Mouse (Mus musculus) neutrophil, adult 5-6 weeks (primary cell): ENCODE measurements around the gene Ndufv3. TPM values are rescaled to one million over a fixed set of nuclear protein-coding genes. Genes with fewer than 3 reads are reported as not detected.
"Not testable (repeated sequence)": the region's sequence is repeated elsewhere in the genome, so short reads cannot be mapped to it uniquely, and the experiment has no call there.

ENCODE experiments used
- ATAC-seq: fragments of 151-379, 151-347 bp; 2 replicates; pipeline ENCODE4 v1.8.0; 2017; ENCODE audit warnings: mild to moderate bottlenecking, moderate TSS enrichment; ENCODE audit not compliant: insufficient number of reproducible peaks, poor library complexity, low FRiP score, severe bottlenecking; ENCODE audit errors: extremely low read depth
- total RNA-seq: library from RNA; stranded (forward); fragments of 200-1000 nt; gene quantifications from 2 replicates; pipeline ENCODE4 v1.2.3, GENCODE M21; 2017

Gene Ndufv3
- total RNA-seq, 1 experiment from 2014 or later, result 76.3 TPM

DNA sequence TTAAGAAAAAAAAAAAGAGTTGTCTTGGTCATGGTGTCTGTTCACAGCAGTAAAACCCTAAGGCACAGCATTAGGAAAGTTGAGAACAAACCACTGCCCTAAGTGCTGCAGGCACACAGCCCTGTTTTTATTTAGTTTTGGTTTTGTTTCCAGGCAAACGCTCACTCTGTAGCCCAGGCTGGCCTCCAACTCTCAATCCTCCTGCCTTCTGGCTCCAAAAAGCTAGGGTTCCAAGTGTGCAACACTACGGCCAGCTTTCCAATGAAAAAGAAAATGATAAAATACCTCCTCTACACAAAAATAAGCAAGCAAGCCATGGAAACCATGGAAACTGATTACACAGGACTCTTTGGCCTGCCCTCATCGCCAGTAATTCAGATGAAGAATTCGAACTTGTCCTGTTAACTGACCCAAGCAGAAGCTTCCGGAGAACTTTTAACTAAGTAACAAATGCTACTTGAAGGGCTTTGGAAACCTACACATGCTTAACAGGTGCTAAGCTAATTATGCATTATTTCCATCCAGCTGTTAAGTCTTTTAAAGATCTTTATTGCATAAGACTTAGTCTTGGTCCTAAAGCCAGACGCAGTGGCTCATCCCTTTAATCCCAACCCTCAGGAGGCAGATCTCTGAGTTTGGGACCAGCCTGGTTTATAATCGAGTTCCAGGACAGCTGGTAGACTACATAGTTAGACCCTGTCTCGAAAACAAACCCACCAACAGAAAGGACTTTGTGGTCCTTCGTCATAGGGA, 26.7 kb downstream of the Ndufv3 start:
- ATAC-seq, result no peak

- ATAC-seq, result no peak
Observed at GRCm38 (mm10) chr17:31547974-31548373, 28.1 kb downstream of the Ndufv3 start.

- ATAC-seq, result no peak
Observed at GRCm38 (mm10) chr17:31549389-31549788, 29.5 kb downstream of the Ndufv3 start.

- not testable (repeated sequence) for ATAC-seq
Observed at GRCm38 (mm10) chr17:31552601-31553000, 32.7 kb downstream of the Ndufv3 start.

DNA sequence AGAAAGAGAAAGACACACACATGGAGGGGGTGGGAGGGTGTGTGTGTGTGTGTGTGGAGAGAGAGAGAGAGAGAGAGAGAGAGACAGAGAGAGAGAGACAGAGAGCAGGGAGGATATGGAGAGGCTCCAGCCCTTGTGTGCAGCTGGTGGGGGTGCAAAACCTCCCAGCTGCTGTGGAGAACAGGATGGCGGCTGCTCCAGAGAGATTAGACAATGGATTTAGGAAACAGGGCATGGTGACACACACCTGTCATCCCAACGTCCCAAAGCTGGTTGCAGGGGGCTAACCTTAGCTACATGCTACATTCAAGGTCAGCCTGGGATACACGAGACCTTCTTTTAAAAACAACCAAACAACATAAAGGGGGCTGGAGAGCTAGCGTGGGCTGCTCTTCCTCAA, 36.3 kb downstream of the Ndufv3 start:
- no peak for ATAC-seq

- ATAC-seq, result no peak
Observed at GRCm38 (mm10) chr17:31557124-31557880, 37.4 kb downstream of the Ndufv3 start.

- peak; percentile 51; the same call in 1 of the 2 replicates for ATAC-seq
Observed at GRCm38 (mm10) chr17:31557947-31558542, 38.1 kb downstream of the Ndufv3 start.

DNA sequence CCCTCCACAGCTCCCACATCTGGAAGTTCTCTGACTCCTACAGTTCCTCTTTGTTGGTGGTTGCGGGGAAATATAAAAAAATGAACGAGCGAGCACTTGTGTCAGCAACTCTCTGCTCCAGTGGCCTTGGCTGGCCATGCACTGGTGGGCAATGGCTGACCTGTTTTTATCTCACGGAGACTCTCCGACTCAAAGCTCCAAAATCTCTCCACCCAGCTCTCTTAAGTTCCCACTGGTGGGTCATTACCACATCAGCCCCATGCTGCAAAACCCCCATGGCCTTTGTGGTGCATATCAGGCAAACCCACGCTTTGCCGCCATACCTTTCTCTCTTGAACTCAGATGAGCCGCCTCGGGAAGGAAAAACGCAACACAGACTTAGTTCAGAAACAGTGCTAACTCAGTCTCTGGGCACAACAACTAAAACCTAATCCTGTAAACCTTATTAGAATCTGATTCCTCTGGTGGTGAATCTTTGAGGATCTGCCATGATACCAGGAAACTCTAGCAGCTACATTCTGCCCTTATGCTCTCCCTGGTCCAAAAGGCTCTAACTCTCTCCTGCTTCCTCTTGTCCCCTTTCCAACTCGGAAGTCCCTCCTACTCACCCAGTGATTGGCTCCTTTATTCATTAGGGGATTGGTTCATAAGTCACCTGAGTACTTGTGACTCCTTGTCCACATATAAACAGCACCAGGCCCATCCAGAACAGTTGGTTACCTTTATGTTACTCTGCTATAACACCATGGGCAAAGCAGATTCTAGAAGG, 39.3 kb downstream of the Ndufv3 start:
- ATAC-seq, result no peak

DNA sequence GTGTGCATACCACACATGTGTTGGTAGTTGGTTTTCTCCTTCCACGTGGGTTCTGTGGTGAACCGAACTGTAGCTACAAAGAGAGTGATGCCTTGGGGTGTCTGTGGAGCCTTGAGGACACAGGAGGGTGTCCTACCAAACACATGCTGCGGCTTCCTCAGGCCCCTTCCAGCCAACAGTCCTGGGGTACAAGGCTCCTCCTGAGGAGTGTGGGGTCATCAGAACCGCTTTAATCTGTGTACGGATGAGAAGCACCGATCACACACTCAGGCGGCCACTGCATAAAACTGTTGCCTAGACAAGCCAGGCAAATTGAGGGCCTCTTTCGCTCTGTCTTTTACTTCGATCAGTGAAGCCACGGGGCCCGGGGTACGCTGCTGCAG, 43.7 kb downstream of the Ndufv3 start:
- ATAC-seq, result no peak

- ATAC-seq, result peak; percentile 93
Observed at GRCm38 (mm10) chr17:31564015-31564857, 44.3 kb downstream of the Ndufv3 start, which contains the start of gene Pknox1. Pknox1 (plus strand) TSS chr17:31564734.

DNA sequence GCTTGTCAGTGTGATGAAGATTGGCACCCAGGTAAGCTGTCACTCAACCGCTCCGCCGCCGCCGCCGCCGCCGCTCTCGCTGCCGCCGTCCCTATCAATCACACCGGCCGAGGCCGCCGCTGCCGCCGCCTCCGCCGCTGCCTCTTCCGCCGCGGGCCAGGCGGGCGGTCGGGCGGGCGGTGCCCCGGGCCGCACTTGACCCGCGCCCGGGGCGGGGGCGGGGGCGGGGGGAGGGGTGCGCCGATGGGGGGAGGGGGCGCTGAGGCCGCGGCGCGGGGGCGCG, 44.9 kb downstream of the Ndufv3 start:
- ATAC-seq, result no peak

DNA sequence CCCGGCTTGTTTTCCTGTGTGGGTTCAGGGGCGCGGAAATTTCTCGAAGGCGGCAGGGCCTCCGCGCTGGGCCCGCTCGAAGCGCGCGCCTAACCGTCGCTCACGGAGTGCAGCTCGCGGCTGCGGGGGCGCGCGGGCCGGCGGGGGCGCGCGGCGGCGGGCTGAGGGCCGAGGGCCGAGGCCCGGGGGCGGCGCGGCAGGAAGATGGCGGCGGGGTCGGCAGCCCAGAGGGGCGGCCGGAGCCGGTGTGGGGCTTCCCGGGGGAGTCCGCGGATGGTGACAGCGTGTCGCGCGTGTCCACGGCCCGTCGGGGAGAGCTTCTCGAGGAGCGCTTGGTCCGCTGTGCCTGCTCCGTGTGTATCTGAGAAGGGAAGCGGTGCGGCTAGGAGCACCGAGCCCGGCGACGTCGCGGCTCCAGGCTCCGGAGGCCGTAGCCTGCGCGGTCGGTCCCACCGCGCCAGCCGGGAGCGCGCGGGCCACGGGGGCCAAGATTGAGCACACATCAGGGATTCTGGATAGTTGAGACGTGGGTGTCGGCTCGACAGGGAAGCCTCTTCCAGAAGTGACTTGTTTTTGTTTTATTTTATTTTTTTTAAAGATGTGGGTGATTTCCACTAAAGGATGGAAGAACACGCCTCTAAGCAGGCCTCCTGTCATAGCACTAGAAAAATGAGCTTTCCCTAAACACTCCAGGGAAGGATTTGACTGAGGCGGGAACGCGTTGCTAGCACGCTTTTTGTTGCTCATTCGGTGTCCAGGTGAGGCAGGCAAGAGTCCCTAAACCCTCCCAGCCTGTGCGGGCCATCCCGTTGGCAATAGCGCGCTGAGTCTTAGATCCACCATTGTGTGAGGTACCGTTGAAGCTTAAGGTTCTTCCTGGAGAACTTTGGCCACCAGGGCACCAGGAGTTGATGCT, 45.5 kb downstream of the Ndufv3 start:
- ATAC-seq, result no peak

- no peak for ATAC-seq
Observed at GRCm38 (mm10) chr17:31566276-31566675, 46.4 kb downstream of the Ndufv3 start.

DNA sequence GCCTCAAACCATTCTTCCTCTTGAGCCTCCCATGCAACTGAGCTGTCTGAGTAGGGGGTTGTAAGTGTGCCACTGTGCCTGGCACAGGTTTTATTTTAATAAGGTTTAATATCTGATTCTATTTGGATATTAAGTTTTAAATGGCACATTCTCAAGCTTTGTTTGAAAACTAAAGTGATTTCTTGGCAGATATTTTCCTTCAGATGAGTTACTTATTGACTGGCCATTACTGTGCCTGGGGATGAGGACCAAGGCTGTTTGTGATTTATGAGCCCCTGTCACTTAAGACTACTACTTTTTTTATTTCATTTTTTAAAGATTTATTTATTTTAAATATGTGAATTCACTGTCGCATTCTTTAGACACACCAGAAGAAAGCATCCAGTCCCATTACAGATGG, 49.8 kb downstream of the Ndufv3 start:
- no peak for ATAC-seq

DNA sequence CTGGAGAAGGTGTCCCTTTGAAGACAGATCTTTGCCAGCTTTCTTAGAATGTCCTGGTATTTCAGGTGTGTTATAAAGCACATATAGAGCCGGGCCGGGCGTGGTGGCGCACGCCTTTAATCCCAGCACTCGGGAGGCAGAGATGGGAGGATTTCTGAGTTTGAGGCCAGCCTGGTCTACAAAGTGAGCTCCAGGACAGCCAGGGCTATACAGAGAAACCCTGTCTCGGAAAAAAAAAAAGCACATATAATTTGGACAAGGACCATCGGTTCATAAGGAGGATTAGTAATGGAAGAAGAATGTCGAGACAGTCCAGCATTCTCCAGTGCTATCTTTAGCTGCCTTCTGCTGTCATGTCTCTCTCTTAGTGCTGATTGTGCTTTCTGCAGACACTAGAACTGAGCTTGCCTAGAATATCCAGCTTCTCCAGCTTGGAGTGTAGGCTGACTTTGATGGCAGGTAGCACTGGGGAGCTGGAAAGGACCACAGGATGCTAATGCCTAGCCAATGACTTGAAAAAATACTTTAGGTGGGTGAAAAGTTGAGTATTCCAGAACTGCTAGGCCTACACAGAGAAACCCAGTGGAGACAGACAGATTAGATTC, 50.5 kb downstream of the Ndufv3 start:
- ATAC-seq, result peak; percentile 49

- ATAC-seq, result no peak
Observed at GRCm38 (mm10) chr17:31571689-31572088, 51.8 kb downstream of the Ndufv3 start.

DNA sequence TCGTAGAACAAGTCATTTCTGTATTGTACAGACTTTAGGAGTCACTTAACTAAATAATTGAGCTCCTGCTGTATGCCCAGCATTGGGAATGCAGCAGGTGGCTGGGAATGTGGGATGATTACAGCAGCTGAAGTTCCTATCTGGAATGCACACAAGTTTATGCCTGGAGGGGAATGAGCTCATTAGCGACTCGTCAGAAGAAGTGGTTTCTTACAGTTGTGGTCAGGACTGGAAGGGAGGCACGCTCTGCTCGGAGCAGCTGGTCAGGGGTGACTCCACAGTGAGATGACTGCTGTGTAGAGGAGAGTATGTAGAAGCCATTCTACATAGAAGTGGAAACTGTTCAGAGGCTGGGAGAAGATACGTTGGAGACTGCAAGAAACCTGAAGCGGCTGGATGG, 54.7 kb downstream of the Ndufv3 start:
- ATAC-seq, result no peak
